Mouse (Mus musculus) testis, adult 2 months (tissue): Measurements from ENCODE around the gene Fam189a1. TPM values are rescaled to one million over a fixed set of nuclear protein-coding genes. Genes with fewer than 3 reads are reported as not detected.

Experiments
- H3K27ac ChIP-seq: fragments of 200-500 bp; 2 replicates; pipeline ENCODE4 v1.5.1; 2012; ENCODE audit warnings: low read depth, low read length; ENCODE audit not compliant: control insufficient read depth, insufficient read depth
- H3K27me3 ChIP-seq: fragments of 200-500 bp; 2 replicates; pipeline ENCODE4 v1.6.1; 2012; ENCODE audit warnings: mild to moderate bottlenecking, low read length, moderate library complexity; ENCODE audit not compliant: control insufficient read depth, insufficient read depth
- H3K36me3 ChIP-seq: fragments of 200-500 bp; 2 replicates; pipeline ENCODE4 v1.6.1; 2012; ENCODE audit warnings: mild to moderate bottlenecking, low read length; ENCODE audit not compliant: control insufficient read depth, insufficient read depth
- H3K4me1 ChIP-seq: fragments of 200-500 bp; 2 replicates; pipeline ENCODE4 v1.6.1; 2012; ENCODE audit warnings: low read length; ENCODE audit not compliant: control insufficient read depth, insufficient read depth
- H3K4me3 ChIP-seq: fragments of 200-500 bp; 2 replicates; pipeline ENCODE4 v1.5.1; 2012; ENCODE audit warnings: low read depth, mild to moderate bottlenecking, low read length, moderate library complexity, mixed read lengths; ENCODE audit not compliant: control insufficient read depth
- CTCF ChIP-seq: fragments of 200-500 bp; IDR thresholded peaks from 2 replicates; pipeline ENCODE4 v1.5.1; 2012; ENCODE audit warnings: low read depth, mild to moderate bottlenecking, inconsistent platforms, low read length, moderate library complexity; ENCODE audit not compliant: control insufficient read depth, insufficient read depth, insufficient replicate concordance
- POLR2A ChIP-seq: fragments of 200-500 bp; IDR thresholded peaks from 2 replicates; pipeline ENCODE4 v1.6.1; 2012; ENCODE audit warnings: low read depth, mild to moderate bottlenecking, inconsistent platforms, low read length, moderate library complexity; ENCODE audit not compliant: control insufficient read depth
- polyA plus RNA-seq: library from polyadenylated mRNA; depleted of rRNA; stranded (reverse); fragments of >200 nt; gene quantifications from 2 replicates; pipeline ENCODE4 v1.2.3, GENCODE M21; 2012

Fam189a1 gene
- polyA plus RNA-seq, 1 experiment = 1.1 TPM

GRCm38 (mm10) chr7:64984468-64985120 is 171.8 kb downstream of the Fam189a1 start:
- no peaks in the 10 kb centered on the region for H3K36me3 ChIP-seq
- no peak overlapping the region for H3K27ac ChIP-seq
- no peak overlapping the region for H3K4me3 ChIP-seq
- H3K27me3 ChIP-seq = no peaks in the 10 kb centered on the region
- no peaks in the 10 kb centered on the region for H3K4me1 ChIP-seq
- TF ChIP-seq POLR2A = no peak
- TF ChIP-seq CTCF = no peak

- H3K27me3 ChIP-seq = no peaks in the 10 kb centered on the region
- H3K4me3 ChIP-seq = no peak overlapping the region
- TF ChIP-seq CTCF (no peak), POLR2A (no peak)
- H3K4me1 ChIP-seq = no peaks in the 10 kb centered on the region
- H3K27ac ChIP-seq = no peak overlapping the region
- H3K36me3 ChIP-seq = no peaks in the 10 kb centered on the region
Observed at GRCm38 (mm10) chr7:64981511-64982235, 174.7 kb downstream of the Fam189a1 start.

GRCm38 (mm10) chr7:64973590-64974262 is 182.6 kb downstream of the Fam189a1 start:
- no peak overlapping the region for H3K4me3 ChIP-seq

GRCm38 (mm10) chr7:64962128-64962527 is 194.2 kb downstream of the Fam189a1 start:
- Histone ChIP-seq H3K27me3 (no peaks in the 10 kb centered on the region), H3K36me3 (no peaks in the 10 kb centered on the region), H3K27ac (no peak overlapping the region), H3K4me1 (no peaks in the 10 kb centered on the region), H3K4me3 (no peak overlapping the region)
- TF ChIP-seq CTCF (no peak), POLR2A (no peak)

More at GRCm38 (mm10) chr7:64973590-64974262, 182.6 kb downstream of the Fam189a1 start:
- H3K27me3 ChIP-seq = no peaks in the 10 kb centered on the region
- TF ChIP-seq CTCF = no peak
- no peak for TF ChIP-seq POLR2A
- no peak overlapping the region for H3K27ac ChIP-seq
- no peaks in the 10 kb centered on the region for H3K36me3 ChIP-seq
- no peaks in the 10 kb centered on the region for H3K4me1 ChIP-seq

GRCm38 (mm10) chr7:64959087-64959486 is 197.3 kb downstream of the Fam189a1 start:
- TF ChIP-seq CTCF (no peak), POLR2A (no peak)
- Histone ChIP-seq H3K27me3 (no peaks in the 10 kb centered on the region), H3K4me1 (no peaks in the 10 kb centered on the region), H3K27ac (no peak overlapping the region), H3K4me3 (no peak overlapping the region), H3K36me3 (no peaks in the 10 kb centered on the region)

- Histone ChIP-seq H3K27me3 (no peaks in the 10 kb centered on the region), H3K36me3 (no peaks in the 10 kb centered on the region), H3K27ac (no peak overlapping the region), H3K4me1 (no peaks in the 10 kb centered on the region), H3K4me3 (no peak overlapping the region)
- TF ChIP-seq POLR2A = no peak
- no peak for TF ChIP-seq CTCF
Observed at GRCm38 (mm10) chr7:64952181-64952580, 204.2 kb downstream of the Fam189a1 start.

GRCm38 (mm10) chr7:64950771-64951099 is 205.6 kb downstream of the Fam189a1 start:
- Histone ChIP-seq H3K27me3 (no peaks in the 10 kb centered on the region), H3K27ac (no peak overlapping the region), H3K4me3 (no peak overlapping the region), H3K4me1 (no peaks in the 10 kb centered on the region), H3K36me3 (no peaks in the 10 kb centered on the region)
- TF ChIP-seq POLR2A (no peak), CTCF (no peak)
